Mouse (Mus musculus) kidney, embryonic 14.5 days (tissue): Measurements from ENCODE around the gene Il10ra. TPM values are rescaled to one million over a fixed set of nuclear protein-coding genes. Genes with fewer than 3 reads are reported as not detected.

Source experiments
- ATAC-seq: fragments of 200-750 bp; cut with Nextera tagmentation; 2 replicates; pipeline ENCODE4 v1.8.0; 2017; ENCODE audit warnings: moderate number of reproducible peaks, mild to moderate bottlenecking, moderate TSS enrichment, moderate library complexity; ENCODE audit not compliant: low FRiP score, low TSS enrichment
- H3K27ac ChIP-seq: fragments of 300-500 bp; sonication (generic); 2 replicates; pipeline ENCODE4 v1.5.1; 2014; ENCODE audit warnings: low read depth, mild to moderate bottlenecking, low read length, moderate library complexity, mixed read lengths
- H3K27me3 ChIP-seq: fragments of 300-500 bp; sonication (generic); 2 replicates; pipeline ENCODE4 v1.6.1; 2014; ENCODE audit warnings: mild to moderate bottlenecking, low read length; ENCODE audit not compliant: control insufficient read depth, insufficient read depth
- H3K36me3 ChIP-seq: fragments of 300-500 bp; sonication (generic); 2 replicates; pipeline ENCODE4 v1.6.1; 2014; ENCODE audit warnings: low read length, mixed read lengths; ENCODE audit not compliant: control insufficient read depth, insufficient read depth
- H3K4me1 ChIP-seq: fragments of 300-500 bp; sonication (generic); 2 replicates; pipeline ENCODE4 v1.6.1; 2014; ENCODE audit warnings: low read length, mixed read lengths; ENCODE audit not compliant: control insufficient read depth, insufficient read depth
- H3K4me2 ChIP-seq: fragments of 300-500 bp; sonication (generic); replicated peaks from 2 replicates; pipeline ENCODE4 v1.6.1; 2014; ENCODE audit warnings: low read depth, mild to moderate bottlenecking, low read length
- H3K4me3 ChIP-seq: fragments of 300-500 bp; sonication (generic); 2 replicates; pipeline ENCODE4 v1.5.1; 2014; ENCODE audit warnings: mild to moderate bottlenecking, low read length
- H3K9ac ChIP-seq: fragments of 300-500 bp; sonication (generic); 2 replicates; pipeline ENCODE4 v1.6.1; 2014; ENCODE audit warnings: low read depth, mild to moderate bottlenecking, low read length, moderate library complexity
- H3K9me3 ChIP-seq: fragments of 300-500 bp; sonication (generic); 2 replicates; pipeline ENCODE4 v1.6.1; 2016; ENCODE audit warnings: low read length; ENCODE audit not compliant: control insufficient read depth
- WGBS: fragments of 180-500 bp; shearing (Covaris S2); extraction: QIAGEN DNeasy Blood & Tissue Kit; methylation state at CpG from one replicate; pipeline ENCODE4 v1.1.7; 2014; 5-methylcytosine and 5-hydroxymethylcytosine counted together
- polyA plus RNA-seq: library from polyadenylated mRNA; unstranded; fragments of >200 nt; fragmentation: Nextera tagmentation; extraction: Ambion mirVana; gene quantifications from 2 replicates; pipeline ENCODE4 v1.2.1, GENCODE M21; 2014

Gene Il10ra
- 0.31 and 0.97 TPM in 2 replicates for polyA plus RNA-seq

- WGBS: 6% methylated on average over 36 of the region's 36 CpGs
- peak within 1 kb of the TSS; percentile 48; the same call in 1 of the 2 replicates for H3K9ac ChIP-seq
- peak; percentile 64; the same call in 1 of the 2 replicates for ATAC-seq
- no peaks in the 10 kb centered on the region for H3K4me1 ChIP-seq
- peak within 1 kb of the TSS; percentile 46 for H3K4me2 ChIP-seq
- no peak within 1 kb of the TSS for H3K27ac ChIP-seq
- H3K36me3 ChIP-seq: no peaks in the 10 kb centered on the region
- H3K27me3 ChIP-seq: peaks cover 24% of the 10 kb centered on the region; the same call in 1 of the 2 replicates
- no peaks in the 10 kb centered on the region for H3K9me3 ChIP-seq
- peak within 1 kb of the TSS; percentile 33 for H3K4me3 ChIP-seq
Observed at GRCm38 (mm10) chr9:45268597-45269325, at the start of gene Il10ra. Gene Il10ra, minus strand, starts transcription at chr9:45269149.

- peaks cover 4% of the 10 kb centered on the region; the same call in 1 of the 2 replicates for H3K27me3 ChIP-seq
- H3K9me3 ChIP-seq: no peaks in the 10 kb centered on the region
- 79% methylated on average over 3 of the region's 3 CpGs for WGBS
- H3K9ac ChIP-seq: no peak overlapping the region
- H3K4me1 ChIP-seq: no peaks in the 10 kb centered on the region
- no peak for ATAC-seq
- no peak overlapping the region for H3K27ac ChIP-seq
- no peaks in the 10 kb centered on the region for H3K36me3 ChIP-seq
- H3K4me2 ChIP-seq: no peak overlapping the region
- H3K4me3 ChIP-seq: no peak overlapping the region
Observed at GRCm38 (mm10) chr9:45317635-45318034, 48.7 kb upstream of the Il10ra start.

- no peaks in the 10 kb centered on the region for H3K9me3 ChIP-seq
- H3K36me3 ChIP-seq: no peaks in the 10 kb centered on the region
- H3K27me3 ChIP-seq: peaks cover 2% of the 10 kb centered on the region; the same call in 1 of the 2 replicates
- no peak for ATAC-seq
- H3K4me3 ChIP-seq: no peak overlapping the region
- H3K4me2 ChIP-seq: no peak overlapping the region
- no peak overlapping the region for H3K27ac ChIP-seq
- H3K9ac ChIP-seq: no peak overlapping the region
- H3K4me1 ChIP-seq: no peaks in the 10 kb centered on the region
- WGBS: 82% methylated on average over 3 of the region's 3 CpGs
Observed at GRCm38 (mm10) chr9:45313913-45314312, 45.0 kb upstream of the Il10ra start.

GRCm38 (mm10) chr9:45311858-45312257 lies 42.9 kb upstream of the Il10ra start:
- Histone ChIP-seq H3K4me1 (no peaks in the 10 kb centered on the region), H3K4me3 (no peak overlapping the region), H3K36me3 (no peaks in the 10 kb centered on the region), H3K9me3 (no peaks in the 10 kb centered on the region), H3K9ac (no peak overlapping the region), H3K27ac (no peak overlapping the region), H3K4me2 (no peak overlapping the region), H3K27me3 (peaks cover 4% of the 10 kb centered on the region; the same call in 1 of the 2 replicates)
- ATAC-seq: no peak
- 86% methylated on average over 6 of the region's 6 CpGs for WGBS

- Histone ChIP-seq H3K27ac (no peak overlapping the region), H3K9me3 (no peaks in the 10 kb centered on the region), H3K27me3 (peaks cover 4% of the 10 kb centered on the region; the same call in 1 of the 2 replicates), H3K4me2 (no peak overlapping the region), H3K4me3 (no peak overlapping the region), H3K36me3 (no peaks in the 10 kb centered on the region), H3K4me1 (no peaks in the 10 kb centered on the region), H3K9ac (no peak overlapping the region)
- WGBS: 82% methylated on average over 5 of the region's 5 CpGs
- no peak for ATAC-seq
Observed at GRCm38 (mm10) chr9:45308521-45308920, 39.6 kb upstream of the Il10ra start.

- Histone ChIP-seq H3K4me2 (no peak overlapping the region), H3K4me3 (no peak overlapping the region), H3K36me3 (no peaks in the 10 kb centered on the region), H3K9ac (no peak overlapping the region), H3K4me1 (no peaks in the 10 kb centered on the region), H3K9me3 (no peaks in the 10 kb centered on the region), H3K27me3 (peaks cover 4% of the 10 kb centered on the region; the same call in 1 of the 2 replicates), H3K27ac (no peak overlapping the region)
- no peak for ATAC-seq
- 80% methylated on average over 12 of the region's 12 CpGs for WGBS
Observed at GRCm38 (mm10) chr9:45306746-45307410, 37.9 kb upstream of the Il10ra start.

- Histone ChIP-seq H3K36me3 (no peaks in the 10 kb centered on the region), H3K4me3 (no peak overlapping the region), H3K27me3 (no peaks in the 10 kb centered on the region), H3K27ac (no peak overlapping the region), H3K4me1 (no peaks in the 10 kb centered on the region), H3K9ac (no peak overlapping the region), H3K4me2 (no peak overlapping the region), H3K9me3 (no peaks in the 10 kb centered on the region; the same call in 1 of the 2 replicates)
- 94% methylated on average over 8 of the region's 8 CpGs for WGBS
- no peak for ATAC-seq
Observed at GRCm38 (mm10) chr9:45301771-45302170, 32.8 kb upstream of the Il10ra start.

GRCm38 (mm10) chr9:45300422-45301104 lies 31.6 kb upstream of the Il10ra start:
- H3K9ac ChIP-seq: peak overlapping the region; percentile 5; the same call in 1 of the 2 replicates
- ATAC-seq: peak; percentile 86
- no peak overlapping the region for H3K27ac ChIP-seq
- H3K4me1 ChIP-seq: no peaks in the 10 kb centered on the region
- 20% methylated on average over 20 of the region's 20 CpGs for WGBS
- no peaks in the 10 kb centered on the region; the same call in 1 of the 2 replicates for H3K9me3 ChIP-seq
- H3K27me3 ChIP-seq: no peaks in the 10 kb centered on the region
- peak overlapping the region; percentile 44 for H3K4me2 ChIP-seq
- H3K4me3 ChIP-seq: peak overlapping the region; percentile 29; the same call in 1 of the 2 replicates
- H3K36me3 ChIP-seq: no peaks in the 10 kb centered on the region
